Mouse (Mus musculus) thymus, postnatal 14 days (tissue): Measurements from ENCODE around the gene Olfr1079.
"Not testable (repeated sequence)": the region's sequence is repeated elsewhere in the genome, so short reads cannot be mapped to it uniquely, and the experiment has no call there.

Experiments used
- DNase-seq: peaks from one replicate; pipeline ENCODE4 v3.0.0; 2021

The Olfr1079 gene

DNA sequence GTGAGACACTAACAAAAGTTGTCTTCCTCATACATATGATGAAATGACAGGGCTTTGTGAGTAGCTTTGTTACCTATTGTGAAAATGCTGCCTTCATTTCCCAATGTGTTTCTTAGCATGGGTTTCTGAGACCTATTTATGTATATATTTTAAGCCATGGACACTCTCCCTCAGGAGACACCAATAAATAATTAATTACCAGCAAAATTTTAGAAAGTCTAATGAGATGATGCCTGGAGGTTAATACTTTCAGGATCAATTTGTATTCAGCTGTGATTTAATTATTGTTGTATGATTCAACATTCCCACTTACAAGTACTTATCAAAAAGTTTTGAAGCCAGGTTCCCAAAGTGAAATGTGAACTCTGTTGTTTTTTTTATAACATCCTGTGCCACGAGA, at the start of gene Olfr1079:
Gene Olfr1079, minus strand, starts transcription at position 101 of the 400 bp plus-strand sequence.
- DNase-seq: no peak

DNA sequence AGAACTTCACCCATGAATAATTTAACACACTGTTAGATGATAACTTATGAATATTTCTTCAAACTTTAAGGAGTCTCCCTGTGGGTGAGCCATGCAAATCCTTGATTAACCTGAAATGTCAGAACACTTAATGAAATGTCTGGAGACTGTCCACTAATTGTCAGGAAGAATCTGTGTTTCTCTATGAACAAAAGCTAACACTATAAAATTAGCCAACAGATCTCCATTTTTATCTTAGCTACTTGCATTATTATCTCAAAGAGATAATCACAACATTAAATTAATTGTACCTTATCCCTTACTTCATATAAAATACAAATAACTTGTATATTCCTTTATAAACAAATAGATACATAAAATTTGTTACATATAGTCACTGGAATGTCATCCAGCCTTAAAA, 15.9 kb upstream of the Olfr1079 start, which contains the start of gene Olfr1080:
Gene Olfr1080, minus strand, starts transcription at position 101 of the 400 bp plus-strand sequence.
- DNase-seq: not testable (repeated sequence)

DNA sequence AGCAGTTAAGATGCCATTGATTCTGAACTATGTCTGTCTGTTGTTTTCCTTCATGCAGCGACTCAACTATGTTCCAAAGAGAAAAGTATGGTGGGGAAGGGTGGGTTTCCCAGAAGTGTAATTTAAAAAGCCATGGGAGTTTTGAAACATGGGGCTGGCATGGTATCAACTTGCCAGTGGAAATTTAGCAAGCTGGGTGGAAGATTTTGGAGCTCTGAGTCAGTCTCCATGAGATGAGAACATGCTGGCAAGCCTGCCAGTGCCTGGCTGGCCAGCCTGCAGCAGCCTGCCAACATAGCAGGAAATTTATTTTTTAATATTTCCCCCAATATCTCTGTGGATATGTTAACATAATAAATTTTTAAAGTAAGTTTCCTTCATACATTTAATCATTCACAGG, 11.3 kb downstream of the Olfr1079 start:
- no peak for DNase-seq

GRCm38 (mm10) chr2:86508161-86508560, 34.1 kb downstream of the Olfr1079 start, which contains the start of gene Olfr1076:
Gene Olfr1076 (plus strand): TSS chr2:86508461.
- DNase-seq: no peak

GRCm38 (mm10) chr2:86487286-86487685, 55.0 kb downstream of the Olfr1079 start, which contains the start of gene Olfr228:
Gene Olfr228 (minus strand): TSS chr2:86487386.
- no peak for DNase-seq
